Mouse (Mus musculus) urinary bladder, adult 2 months (tissue): ENCODE results near the gene Slc22a15. TPM values are rescaled to one million over a fixed set of nuclear protein-coding genes. Genes with fewer than 3 reads are reported as not detected.
"Not testable (repeated sequence)": the region's sequence is repeated elsewhere in the genome, so short reads cannot be mapped to it uniquely, and the experiment has no call there.

Source experiments
- DNase-seq: peaks from one replicate; pipeline ENCODE4 v3.0.0; 2022; ENCODE audit warnings: low spot score
- polyA plus RNA-seq: library from polyadenylated mRNA; depleted of rRNA; stranded (reverse); fragments of >200 nt; gene quantifications from 2 replicates; pipeline ENCODE4 v1.2.3, GENCODE M21; 2012

The Slc22a15 gene
- polyA plus RNA-seq, 1 experiment = 7.1 TPM

DNA sequence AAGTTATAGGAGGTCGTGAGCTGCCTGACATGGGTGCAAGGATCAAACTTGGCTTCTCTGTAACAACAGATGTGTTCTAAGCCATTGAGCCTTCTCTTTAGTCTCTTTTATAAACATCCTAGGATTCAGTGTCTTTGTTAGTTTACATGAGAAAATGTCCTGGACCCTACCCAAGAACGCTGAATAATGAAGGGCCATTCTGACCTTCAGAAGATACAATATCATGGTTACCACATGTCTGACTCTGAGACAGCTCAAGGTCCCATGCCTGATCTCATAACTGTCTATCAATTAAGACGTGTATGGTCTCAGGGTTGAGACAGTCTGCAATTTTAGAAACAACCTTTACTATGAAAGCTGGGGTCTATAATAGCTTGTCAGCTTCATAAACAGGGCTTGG, 62.4 kb downstream of the Slc22a15 start:
- DNase-seq = no peak

DNA sequence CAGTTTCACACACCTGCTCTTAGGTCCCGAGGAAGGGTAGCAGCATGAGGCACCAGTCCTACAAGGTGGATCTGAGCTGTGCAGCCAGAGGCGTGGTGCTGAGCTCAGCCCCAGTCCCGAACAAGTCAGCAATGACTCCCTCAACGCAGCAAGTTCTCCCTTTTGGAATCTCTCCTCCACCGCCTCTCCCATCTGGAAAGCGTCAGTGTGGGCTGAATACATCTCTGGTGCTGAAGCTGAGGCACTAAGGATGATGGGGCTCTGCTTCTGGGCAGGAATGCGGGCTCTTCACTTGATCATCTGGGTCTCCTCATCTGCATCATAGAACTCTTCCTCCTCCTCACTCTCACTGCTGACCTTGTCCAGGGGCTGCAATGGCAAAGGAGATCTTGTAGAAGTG, 64.1 kb downstream of the Slc22a15 start:
- no peak for DNase-seq

DNA sequence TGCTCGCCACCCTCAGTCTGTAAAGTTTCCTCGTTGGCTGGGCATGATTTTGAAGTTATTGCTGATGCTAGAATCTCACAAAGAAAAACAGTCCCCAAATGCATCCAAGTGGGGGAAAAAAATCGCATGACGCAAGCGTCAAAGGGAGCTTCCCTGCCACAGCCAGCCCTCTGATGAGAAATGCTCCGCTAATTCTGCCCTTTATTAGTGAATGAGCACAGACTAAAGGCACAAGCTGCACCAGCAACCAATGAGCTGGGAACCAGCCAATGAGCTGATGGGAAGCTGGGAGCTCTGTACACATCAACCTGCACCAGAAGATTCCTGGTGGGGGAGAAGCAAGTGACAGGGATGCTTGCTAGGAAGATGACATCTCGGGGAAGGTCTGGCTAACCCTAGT, 64.5 kb downstream of the Slc22a15 start:
- DNase-seq = no peak

- DNase-seq = no peak
Observed at GRCm38 (mm10) chr3:101854075-101854474, 70.2 kb downstream of the Slc22a15 start.

GRCm38 (mm10) chr3:101851363-101851762, 72.9 kb downstream of the Slc22a15 start:
- DNase-seq = no peak

DNA sequence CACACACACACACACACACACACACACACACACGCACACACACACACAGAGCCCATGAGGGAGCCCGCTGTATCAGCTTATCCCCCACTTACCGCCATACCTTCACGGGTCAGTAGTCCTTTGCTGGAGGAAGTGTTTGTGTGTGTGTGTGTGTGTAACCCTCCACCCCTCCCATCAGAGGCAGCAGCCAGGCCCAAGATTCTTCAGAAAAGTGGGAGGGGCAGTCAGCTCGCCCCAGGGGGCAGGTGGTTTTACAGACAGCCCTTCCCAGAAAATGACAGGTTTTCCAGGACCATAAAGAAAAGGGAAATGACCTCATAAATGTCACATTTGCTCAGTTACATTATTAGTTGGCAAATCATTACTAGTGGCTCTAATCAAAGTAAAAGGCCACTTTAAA, 75.4 kb downstream of the Slc22a15 start, which contains the start of gene Mab21l3:
Gene Mab21l3 (minus strand): TSS at position 144 of the 400 bp plus-strand sequence.
- DNase-seq = no peak

DNA sequence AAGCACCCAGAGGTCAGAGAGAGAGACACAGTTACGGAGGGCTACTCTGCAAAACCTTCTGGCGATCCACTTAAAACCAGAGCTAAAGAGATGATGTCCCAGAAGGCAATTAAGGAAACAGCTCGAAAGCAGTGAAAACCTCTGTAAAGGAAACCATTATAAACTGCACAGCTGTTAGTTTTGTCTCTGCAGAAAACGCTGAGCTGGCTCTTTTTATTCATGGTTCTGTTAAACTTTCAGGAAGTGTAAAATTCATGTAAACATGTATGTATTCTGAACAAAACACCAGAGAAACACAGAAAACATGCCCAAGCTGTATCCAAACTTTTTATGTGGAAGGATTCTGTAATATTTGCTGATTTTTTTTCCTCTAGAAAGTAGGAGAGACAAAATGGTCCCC, 78.2 kb downstream of the Slc22a15 start:
- DNase-seq = no peak

- DNase-seq = no peak
Observed at GRCm38 (mm10) chr3:101842372-101843094, 81.7 kb downstream of the Slc22a15 start.

- no peak for DNase-seq
Observed at GRCm38 (mm10) chr3:101839327-101839726, 84.9 kb downstream of the Slc22a15 start.

DNA sequence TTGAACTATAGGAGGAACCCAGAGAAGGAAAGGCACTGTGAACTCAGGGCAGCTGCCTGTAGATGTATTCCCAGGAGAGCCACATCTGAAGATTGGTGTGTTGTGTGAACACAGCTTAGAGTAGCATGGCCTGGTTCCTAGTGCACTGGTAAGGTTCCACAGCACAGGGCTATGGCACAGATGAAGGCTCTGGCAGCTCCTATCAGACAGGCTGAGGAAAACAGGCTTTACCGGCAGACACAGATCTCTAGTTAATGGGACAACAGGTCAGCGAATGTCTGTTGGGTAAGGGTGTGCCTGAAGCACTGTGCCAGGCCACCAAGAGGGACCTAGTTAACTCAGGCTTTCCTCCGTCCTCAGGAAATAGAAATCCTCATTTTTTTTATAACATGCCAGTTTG, 87.3 kb downstream of the Slc22a15 start:
- no peak for DNase-seq

GRCm38 (mm10) chr3:101836532-101836931, 87.7 kb downstream of the Slc22a15 start:
- DNase-seq = no peak

DNA sequence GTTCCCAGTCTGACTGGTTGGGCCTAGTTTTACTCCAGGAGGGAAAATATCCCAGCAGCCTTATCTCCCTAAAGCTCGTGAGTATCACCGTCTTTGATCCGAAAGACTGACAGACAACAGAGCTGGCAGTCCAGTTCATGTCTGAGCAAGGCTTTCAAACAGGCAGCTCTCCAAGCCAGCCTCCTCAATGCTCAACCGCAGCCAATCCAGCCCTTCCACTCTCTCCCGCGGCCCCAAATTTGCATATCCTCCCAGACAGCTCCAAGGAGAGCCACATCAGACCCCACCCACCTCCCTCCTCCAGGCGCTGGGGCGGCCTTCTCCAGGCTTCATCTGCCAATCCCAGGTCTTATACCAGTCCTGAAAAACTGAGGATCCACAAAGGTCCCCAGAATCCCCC, 88.2 kb downstream of the Slc22a15 start:
- DNase-seq = peak; percentile 53

DNA sequence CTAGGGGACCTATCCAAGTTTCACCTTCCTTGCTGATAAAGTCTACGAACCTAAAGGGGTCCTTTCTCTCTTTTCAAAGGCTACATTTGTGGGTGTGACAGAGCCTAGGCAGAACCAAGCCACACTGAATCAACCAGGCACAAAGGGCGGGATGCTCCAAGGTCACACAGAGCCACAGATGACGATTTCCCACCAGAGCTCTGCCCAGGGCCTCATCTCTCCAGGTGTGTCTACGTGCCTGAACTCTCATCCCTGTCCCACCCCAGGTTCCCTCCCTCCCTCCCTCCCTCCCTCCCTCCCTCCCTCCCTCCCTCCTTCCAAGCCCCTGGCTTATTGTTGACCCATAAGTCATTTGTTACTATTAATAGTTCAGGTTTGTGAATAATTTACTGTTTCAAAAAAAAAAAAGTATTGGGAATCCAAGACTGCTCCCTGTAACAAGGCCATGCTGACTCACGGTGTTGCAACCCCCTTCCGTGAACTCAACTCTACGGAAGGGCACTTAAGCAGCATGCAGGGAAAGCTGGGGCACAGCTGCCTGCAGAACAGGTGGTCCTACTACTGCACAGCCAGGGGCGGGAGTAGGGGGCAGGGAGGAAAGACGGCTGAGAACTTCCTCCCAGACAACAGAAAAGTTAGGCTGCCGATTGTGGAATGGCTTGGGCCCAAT, 92.9 kb downstream of the Slc22a15 start:
- DNase-seq = no peak

DNA sequence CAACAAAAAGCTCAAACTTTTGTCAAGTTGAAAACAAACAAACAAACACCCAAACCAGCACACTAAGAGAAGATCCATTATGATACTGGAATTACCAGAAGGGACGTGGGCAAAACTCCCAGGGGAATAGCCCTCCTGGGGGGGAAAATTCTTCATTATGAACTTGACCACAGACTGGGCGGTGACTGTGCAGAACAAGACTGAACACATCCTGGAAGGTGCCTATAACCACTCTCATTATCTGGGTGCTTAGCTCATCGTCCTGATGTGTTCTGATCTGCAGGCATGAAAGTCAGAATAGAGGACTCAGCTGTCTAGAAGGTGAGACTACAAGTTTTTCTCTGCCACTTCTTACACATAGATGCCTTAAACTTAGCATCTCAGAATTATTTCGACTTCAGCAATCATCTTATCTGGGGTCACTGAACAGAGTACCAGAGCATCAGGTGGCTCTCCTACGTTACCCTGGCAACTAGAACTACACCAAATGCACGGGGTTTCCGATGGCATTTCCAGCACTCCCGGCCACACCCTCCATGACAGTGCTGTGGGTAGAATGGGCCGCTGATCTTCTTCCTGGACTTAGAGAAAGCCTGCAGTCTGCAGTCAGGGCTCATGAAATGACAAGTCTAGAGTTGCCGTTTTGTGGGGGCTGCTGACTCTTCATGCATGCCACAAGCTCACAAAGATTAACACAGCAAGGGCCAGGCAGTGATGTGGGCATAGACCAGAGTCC, 94.2 kb downstream of the Slc22a15 start:
- no peak for DNase-seq

- no peak for DNase-seq
Observed at GRCm38 (mm10) chr3:101828595-101828994, 95.7 kb downstream of the Slc22a15 start.

- DNase-seq = no peak
Observed at GRCm38 (mm10) chr3:101827220-101827715, 97.0 kb downstream of the Slc22a15 start.

DNA sequence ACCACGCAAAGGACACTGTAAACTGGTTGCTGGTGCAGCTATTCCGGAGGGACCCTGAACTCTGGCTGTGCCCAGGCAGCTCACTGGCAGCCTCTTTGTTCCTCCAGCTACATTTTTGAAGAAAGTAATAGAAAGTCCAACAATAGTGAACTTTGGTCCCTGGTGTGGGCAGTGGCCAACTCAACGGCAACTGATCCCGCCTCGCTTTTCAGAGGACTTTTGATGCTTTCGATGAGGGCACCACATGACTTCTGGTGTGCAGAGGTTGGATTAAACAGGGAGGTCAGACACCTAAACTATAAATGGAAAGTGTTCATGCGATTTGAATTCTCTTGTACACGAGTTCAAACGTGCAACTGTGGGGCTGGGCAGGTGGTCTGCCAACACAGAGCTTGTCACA, 99.9 kb downstream of the Slc22a15 start:
- DNase-seq = no peak

- DNase-seq = no peak
Observed at GRCm38 (mm10) chr3:101822052-101822451, 102.2 kb downstream of the Slc22a15 start.

DNA sequence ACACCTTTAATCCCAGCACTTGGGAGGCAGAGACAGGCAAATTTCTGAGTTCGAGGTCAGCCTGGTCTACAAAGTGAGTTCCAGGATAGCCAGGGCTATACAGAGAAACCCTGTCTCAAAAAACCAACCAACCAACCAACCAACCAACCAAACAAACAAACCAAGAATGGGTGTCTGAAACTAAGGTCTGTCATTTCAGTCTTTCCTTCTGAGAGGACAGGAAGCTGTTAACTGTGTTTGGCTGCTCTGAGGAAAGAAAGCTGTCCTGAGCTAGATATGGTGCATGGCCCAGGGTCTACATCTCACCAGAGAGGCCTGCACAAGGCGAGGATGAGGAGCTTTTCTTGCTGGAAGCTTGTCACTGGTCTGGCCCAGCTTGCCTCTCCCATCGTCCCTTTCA, 103.5 kb downstream of the Slc22a15 start:
- not testable (repeated sequence) for DNase-seq

DNA sequence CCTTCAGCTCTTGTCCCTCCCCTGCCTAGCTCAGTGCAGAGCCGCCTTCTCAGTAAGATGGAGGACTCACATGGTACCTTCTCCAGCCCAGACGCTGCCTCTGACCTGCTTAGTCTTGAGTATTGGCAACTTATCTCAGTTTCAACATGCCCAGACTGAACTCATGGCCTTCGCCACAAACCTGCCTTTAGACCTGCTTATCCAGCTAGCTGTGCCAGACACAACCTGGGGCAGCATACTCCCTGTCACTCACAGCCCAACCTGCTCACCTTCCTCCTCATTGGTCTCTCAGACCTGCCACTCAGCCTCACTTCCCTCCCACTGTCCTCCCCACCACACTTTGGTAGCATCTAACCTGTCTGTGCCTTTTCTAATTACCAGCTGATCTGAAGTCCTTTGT, 108.2 kb downstream of the Slc22a15 start:
- no peak for DNase-seq

GRCm38 (mm10) chr3:101814790-101815189, 109.5 kb downstream of the Slc22a15 start:
- DNase-seq = no peak

GRCm38 (mm10) chr3:101812341-101812962, 111.8 kb downstream of the Slc22a15 start:
- DNase-seq = no peak
